Mouse (Mus musculus) right cerebral cortex, adult 18-20 months (tissue): ENCODE data around the gene Derl2.
A peak's percentile ranks its signal among the peaks of the same experiment; 100 is the strongest.

Source experiments
- DNase-seq: peaks from one replicate; pipeline ENCODE4 v3.0.0; 2022; ENCODE audit warnings: mixed read lengths

Derl2 gene

DNA sequence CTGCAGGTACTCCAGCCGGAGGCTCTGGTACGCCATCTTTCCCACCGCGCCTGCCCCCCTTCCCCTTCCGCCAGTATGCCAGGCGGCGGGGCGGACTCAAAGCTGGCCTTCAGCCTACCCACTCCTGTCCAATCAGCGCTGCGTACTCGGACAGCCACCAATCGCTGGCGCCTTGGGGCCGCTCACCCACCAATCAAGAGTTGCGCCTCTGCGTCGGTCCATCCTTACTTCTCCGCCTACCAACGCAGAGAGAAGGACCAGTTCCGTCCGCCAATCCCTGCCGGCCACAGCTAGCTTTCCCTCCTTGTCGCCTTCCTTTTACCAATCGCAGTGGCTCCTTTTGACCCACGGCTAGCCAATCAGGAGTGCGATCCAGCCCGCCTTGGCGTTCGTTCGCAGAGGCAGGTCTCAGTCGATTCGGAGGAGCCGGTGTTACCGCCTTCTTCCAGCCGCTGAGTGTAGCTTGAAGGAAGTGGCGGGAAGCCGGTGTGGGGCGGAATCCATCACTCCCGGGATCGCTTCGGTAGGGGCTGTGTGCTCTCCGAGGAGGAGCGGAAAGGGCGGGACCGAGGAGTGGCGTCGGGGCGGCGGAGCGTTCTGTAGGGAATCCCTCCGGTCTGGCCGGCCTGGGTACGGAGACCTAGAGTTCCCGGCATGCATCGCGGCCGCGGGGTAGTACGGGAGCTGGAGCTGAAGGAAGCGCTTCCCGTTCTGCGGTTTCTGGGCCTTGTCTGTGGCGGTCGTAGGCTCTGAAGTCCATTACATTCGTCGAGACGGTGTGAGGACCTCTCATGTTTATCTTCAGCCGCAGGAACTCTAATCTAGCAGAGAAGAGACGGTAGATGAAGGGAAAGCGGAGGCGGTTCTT, at the start of gene Derl2, which contains the start of gene Mis12:
TSS of gene Derl2 (minus strand) at position 641 of the 868 bp plus-strand sequence.
TSS of gene Mis12 (plus strand) at position 411 of the 868 bp plus-strand sequence.
- DNase-seq, result peak; percentile 99

DNA sequence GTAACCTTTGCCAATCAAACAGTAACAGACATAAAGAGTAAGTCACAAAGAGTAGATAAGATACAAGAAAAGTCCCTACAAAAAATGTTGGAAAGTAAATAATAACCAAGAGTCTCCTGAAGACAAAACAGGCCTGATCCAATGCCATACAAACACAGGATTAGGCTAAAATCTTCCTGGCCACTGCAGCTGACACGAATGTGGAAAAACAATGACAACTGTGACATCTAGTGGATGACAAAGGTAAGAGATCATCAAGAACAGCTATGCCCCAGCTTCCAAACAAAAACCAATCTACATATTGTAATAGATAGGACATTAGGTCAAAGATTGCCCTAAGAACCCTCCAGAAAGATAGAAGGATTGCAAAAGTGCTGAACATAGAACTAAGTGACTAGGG, 32.9 kb upstream of the Derl2 start:
- DNase-seq, result no peak

DNA sequence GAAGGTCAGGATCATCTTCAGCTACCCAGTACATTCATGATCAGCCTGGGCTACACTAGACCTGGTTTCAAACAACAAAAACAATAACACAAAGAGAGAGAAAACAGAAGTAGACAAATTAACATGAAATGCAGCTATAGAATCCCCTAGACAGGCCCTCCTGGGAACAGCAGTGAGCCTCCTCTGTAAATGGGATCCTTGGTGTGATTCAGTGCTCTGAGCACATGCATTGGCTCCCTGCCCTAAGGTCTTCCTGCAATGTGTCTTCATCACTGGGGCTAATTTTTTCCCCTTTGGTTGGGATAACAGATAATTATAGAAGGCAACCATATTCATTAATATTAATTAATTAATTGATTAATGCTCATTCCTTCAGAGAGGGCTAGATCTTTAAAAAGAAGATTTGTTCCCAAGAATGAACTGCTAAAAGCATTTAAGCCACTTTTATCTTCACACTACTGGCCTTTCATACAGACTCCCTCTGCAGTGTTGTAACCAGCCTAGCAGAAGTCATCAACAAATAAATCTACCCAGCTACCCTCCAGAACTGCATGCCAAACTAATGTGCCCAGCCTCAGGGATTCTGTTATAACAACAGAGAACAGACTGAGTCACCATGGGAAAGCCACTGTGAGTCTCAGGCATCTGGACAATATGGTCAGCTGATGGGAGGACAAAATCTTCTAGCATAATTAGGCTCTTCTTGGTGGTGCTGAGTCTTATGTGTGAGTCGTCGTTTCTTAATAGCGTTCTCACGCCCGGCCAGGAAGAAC, 20.1 kb upstream of the Derl2 start:
- no peak for DNase-seq

DNA sequence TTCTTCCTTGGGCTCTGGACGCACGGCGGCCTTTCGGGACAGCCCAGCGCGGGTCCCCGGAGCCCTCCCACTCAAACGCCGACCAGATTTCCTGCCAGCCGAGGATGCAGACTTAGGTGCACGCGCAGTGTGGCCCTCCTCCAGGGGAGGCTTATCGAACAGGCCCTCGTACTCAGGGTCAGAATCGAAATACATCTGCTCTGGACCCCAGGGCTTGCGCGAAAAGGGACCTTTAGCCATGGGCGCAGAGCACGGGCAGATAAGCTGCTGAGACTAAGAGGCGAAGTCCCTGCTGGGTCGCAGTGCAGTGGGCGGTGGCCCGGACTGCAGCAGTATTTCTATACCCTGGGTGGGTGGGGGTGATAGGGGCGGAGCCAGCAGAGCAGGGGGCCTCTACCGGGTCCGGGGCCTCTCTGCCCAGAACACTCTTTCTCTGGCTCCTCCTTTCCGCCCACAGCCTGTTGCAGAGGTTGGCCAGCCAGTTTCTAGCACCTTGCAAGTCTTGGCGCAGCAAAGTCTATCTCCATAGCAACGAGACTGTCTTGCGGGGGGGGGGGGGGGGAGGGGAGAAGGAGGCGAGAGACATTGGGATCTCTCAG, 13.6 kb upstream of the Derl2 start, which contains the start of gene 6330403K07Rik:
TSS of gene 6330403K07Rik (minus strand) at position 351 of the 599 bp plus-strand sequence.
- DNase-seq, result peak; percentile 86

DNA sequence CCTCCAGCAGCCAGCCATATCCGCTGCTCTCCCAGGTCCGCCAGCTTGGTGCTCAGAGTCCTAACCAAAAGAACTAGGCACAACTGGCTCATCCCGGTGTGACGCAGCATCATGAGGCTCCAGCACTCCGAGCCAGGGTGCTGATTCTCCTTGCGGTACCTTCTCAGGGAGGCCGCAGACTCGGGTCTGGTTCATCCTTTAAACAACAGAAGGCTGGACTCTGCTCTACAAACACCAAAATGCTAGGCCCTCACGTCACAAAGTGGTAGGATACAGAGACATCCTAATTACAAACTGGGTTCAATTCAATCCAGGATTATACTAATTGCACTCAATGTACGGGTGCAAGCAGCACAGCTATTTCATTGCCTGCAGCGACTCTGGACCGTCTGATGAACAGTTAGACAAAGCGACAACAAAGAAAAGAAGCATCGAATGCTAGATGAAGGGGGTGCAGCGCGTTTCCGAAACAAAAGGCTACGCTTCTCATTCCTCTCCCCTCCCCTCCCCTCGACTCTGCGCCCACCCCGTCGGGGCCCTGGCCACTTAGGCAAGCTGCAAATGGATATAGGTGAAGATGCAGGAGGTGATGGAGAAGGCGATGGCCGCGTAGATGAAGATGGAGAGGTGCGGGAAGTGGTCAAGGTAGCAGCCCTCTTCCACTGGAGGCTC, 13.0 kb upstream of the Derl2 start:
- DNase-seq, result peak; percentile 66

DNA sequence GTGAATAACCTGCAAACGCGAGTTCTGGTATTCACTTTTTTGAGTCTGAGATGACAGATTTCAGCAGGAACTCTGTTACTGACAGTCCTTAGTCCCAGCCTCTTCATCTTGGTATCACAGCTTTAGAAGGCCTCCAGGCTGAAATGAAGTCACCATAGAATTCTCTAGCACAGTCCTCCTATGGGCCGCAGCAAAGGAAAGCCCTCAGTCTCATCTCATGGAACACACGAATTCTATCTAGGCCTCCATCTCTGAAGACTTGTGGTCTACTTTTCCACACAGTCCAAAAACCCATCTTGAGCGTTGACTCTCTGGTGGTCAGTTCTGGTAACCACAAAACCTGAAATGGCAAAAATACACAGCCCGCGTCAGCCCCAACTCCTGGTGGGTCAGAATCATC, 12.4 kb upstream of the Derl2 start:
- no peak for DNase-seq

DNA sequence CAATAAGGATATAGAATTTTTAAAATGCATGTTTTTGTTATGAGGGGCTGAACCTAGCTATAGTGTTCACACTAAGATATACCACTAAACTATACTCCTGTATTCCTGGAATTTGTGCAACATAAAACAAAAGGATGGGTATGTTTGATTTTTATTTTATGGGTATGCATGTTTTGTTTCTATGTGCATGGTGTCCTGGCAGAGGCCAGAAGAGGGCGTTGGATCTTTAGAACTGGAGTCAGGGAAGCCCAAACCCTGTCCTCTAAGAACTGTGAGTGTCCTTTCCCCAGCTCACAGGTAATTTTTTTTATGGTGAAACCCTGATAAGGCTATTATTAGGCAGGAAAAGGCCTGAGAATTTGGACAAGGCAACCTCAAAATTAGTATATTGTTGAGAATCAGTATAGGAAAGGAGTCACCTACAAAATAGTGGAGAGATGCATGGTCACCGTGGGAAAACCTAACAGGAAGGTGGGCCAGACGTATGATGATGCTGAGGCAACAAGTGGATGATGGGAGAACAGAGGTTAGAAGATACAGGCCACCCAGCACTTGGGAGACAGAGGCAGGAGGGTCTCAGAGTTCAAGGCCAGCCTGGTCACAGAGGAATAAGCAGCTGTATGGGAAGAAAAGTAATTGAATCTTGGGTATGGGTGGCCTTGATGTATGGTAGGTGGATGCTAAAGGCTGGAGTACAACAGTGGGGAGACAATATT, 9.9 kb upstream of the Derl2 start:
- DNase-seq, result no peak

DNA sequence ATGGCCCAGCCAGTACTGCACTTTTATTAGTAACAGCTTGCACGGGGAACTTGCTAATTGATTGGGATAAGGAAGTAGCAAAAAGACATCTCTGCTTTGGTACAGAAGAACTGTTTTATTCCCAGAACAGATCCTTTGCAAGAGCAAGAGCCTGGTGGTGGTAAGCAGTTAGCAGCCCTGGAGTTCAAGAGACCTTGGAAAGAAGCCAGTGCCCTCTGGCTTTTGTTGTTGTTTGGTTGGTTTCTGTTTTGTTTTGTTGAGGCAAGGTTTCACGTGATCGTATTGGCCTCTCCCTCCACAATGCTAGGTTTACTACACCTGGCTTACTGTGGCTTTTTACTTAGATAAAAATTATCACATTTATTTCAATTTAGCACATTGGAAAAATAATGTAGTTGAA, 8.6 kb upstream of the Derl2 start:
- DNase-seq, result no peak

DNA sequence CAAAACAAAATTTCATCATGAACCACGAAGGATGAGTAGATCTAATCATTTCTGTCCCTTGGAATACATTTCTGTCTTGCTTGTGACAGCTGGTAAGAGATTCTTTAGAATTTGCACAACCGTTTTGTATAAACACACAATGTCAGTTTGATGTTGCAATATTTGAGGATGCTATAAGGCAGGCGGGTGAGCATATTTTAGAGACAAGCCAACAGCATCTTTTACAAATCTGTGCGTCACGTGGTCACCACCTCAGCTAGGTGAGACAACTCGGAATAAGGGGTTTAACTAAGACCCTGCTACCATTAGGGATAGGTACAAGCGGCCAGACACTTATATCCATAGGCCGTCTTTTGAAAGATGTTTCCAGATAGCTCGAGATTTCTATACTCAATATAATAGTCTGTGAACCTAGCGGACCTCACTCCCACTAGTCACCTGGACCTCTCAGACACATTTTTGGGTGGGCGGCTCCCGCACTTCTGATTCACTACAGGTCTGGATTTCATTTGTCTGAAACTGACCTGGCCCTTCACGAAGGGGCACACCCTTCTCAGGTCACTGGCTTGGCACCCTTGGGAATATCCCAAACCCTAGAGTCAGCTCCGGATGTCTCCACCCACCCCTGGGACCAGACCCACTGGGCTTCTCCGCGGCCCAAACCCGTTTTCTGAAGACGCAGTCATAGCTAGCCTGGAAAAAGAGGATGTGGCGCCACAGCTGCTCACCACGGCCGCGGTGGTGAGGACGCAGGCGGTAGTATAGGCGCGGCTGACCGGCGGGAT, 1.0 kb downstream of the Derl2 start:
- DNase-seq, result no peak

DNA sequence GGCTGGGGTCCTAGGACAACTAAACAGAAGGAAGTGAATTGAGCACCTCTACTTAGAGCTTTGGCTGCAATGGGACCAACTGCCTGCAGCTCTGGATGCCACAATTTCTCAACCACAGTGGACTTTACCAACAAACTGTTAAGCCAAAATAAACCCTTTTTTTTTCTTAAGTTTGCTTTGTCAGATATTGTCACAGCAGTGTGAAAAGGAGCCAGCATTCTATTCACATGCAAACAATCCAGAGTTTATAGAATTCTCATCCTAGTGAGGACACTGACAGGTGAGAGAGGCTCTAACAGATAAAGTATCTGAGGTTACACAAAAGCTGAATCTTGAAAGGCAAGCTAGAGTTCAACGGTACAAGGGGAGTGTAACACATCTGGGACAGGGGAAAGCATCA, 2.6 kb downstream of the Derl2 start:
- DNase-seq, result no peak

DNA sequence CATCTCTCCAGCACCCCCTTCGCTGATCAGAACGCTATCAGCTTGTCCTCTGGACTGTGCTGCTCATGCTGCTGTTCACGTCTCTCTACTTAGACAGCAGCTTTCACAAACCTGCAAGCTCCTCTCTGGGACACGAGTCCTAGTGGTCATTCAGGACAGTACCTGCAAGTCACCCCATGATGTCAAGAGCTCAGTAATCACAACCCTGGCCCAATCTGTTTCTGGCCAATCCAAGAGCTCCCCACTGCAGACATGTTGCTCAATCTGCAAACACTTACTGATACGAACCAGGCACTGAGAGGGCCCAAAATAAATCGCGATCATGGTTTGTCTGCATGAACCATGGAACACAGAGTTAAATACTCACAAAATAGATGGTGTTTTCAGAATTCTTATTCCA, 6.9 kb downstream of the Derl2 start:
- no peak for DNase-seq

DNA sequence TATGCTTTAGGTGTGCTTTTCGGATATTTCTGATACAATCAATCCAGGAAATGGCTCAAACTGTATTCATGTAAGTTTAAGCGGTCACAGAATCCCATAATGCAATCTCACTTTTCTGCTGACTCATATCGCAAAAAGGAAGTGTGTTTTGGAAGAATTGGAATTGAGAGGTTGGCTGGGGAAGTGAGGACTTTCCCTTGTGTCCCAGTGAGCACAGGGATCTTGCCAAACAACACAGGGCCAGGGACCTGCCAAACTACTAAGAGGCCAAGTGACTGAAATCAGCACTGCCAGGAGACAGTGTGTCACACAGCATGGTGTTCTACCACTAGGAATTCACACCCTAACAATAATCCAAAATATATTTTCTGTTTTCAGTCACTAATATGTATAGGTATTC, 11.3 kb downstream of the Derl2 start:
- DNase-seq, result no peak

DNA sequence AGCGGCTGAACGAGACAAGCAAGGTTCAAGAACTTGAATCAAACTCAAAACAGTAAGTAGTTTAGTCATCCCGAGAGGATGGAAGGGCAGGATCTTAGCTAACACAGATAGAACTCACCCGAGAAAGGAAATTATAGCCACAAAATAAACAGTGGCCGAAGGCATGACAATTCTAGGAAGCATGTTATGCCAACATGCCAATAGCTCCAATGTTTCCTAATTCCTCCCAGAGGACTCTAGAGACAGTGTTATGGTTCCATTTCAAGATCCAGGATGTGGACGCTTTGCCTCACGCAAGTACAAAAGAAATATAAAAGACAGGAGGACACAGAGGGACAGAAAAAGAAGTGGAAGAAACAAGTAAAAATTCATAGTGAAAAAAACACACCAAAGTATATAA, 11.8 kb downstream of the Derl2 start:
- DNase-seq, result no peak

DNA sequence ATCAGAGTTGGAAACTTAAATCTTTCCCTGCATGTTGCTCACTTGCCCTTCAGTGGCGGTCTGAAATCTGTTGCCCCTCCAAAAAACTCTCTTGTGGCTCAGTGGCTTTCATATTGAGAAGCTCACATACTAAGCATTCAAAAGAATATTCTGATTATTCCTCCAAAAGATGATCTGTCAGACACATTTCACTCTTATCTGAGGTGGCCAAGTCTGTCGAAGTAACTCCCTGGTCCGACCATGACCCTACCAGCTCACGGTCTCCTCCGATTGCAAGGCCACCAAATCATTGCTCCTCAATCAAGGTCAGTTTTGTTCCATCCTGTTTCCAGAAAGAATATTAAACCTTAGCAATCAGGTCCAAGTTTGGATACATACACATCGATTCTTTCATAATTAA, 12.6 kb downstream of the Derl2 start:
- no peak for DNase-seq

DNA sequence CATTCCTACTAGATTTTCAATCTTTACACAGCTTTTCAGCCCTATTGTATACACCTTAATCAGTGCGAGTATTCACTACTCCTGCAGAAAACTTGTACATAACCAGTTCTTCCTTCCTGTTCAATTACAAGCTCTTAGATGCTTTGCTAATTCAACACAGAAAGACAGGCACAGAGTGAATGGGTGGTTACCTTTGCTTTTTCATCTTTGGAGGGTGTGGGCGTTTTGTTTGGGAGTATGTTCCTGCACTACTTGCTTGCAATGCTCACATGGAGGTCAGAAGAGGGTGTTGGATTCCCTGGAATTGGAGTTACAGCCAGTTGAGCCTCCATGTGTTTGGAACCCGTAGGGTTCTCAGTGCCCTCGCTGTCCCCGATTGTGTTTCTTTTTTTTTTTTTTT, 14.6 kb downstream of the Derl2 start:
- DNase-seq, result no peak

DNA sequence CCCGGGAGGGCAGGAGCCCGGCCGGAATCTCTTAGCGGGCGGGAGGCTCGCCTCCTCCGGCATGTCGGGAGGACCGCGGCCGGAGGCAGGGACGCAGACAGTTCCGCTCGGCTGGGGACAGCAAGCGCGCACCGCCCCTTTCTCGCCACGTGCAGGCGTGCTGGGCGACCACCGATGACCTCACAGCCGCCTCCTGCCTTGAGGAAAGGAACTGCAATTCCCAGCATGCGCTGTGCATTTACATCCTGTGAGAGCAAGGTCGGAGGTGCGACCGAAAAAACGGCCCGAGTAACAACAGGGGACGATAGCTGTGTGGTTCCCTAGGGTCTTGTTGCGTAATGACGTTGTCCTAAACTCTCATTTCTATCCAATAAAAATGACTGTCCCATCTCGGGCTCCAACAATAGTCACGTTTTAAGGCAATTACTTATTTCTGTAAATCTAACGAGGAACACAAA, 15.3 kb downstream of the Derl2 start, which contains the start of gene Dhx33:
TSS of gene Dhx33 (minus strand) at position 122 of the 458 bp plus-strand sequence.
- DNase-seq, result peak; percentile 98

DNA sequence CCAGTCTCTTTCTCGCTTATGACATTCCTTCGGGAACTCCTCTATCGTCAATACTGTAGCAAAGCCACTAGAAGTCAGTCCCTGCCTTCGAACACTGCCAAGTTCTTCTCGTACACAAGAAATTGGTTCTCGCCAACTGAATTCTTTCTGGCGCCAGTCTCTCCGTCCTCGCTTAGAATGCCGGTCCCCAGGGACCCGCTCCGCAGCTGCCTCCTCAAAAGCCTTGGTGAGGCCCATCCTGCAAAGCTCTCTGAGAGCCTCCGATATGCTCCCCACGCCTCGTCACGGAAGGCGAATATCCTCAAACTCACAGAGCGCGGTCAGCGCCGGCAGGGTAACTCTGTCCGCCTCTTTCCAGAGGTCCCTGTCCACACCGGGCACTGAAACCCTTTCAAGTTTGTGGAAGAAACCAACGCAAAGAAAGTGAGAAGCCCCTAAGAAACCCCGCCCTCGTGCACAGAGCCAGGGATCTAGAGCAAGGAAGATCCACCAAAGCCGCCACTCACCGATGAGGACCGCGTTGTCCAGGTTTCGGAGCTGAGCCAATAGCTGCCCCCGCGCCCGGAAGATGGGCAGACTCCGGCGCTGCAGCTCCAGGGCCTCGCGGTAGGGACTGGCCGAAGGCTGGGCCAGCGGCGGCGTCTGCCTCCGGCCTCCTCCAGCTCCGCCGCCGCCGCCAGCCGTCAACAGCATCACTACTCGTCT, 15.9 kb downstream of the Derl2 start:
- no peak for DNase-seq

DNA sequence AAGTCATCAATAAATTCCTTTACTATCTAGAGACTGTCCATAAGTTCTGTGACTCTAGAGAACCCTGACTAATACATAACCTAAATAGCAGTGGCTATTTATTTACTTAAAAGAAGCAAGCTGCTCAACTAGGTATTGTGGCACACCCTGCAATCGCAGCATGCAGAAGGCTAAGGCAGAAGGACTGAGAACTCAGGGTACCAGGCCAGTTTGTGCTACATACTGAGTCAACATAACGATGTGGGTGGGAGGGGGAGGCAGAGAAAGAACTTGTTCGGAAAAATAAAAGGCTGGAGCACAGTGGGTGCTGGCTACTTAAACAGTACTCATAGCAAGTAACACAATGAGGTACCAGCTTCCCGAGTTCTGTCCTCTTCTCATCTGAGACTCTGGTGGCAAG, 18.5 kb downstream of the Derl2 start:
- DNase-seq, result peak; percentile 34

DNA sequence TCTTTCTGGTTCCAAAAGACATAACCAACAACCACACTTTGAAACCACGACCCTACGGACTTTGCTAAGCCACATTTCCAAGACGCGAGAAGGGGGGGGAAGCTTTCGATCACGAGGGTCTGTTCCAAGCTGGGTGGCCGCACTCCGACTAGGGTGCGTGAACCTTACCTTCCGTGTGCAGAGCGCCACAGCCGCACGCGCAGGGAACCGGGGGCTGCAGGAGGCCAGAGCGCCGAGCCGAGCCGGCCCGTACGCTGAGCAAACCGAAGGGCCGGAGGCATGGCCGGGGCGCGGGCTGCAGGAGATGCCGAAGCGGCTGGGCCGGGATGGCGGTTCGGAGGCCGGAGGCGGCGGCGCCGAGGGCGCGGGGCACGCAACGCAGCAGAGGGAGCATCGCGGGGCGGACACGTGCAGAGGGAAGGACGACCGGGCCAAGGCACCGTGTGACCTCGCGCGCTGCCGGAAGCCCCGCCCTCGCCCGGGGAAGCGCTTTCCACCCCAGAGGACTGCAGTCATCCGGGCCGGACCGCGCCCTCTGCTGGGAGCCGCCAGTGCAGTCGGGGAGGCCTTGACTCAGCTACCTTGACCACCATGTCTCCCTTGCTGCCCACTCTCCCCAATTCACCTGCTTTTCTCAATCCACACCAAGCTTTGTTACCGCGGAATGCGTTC, 36.9 kb downstream of the Derl2 start, which contains the start of gene C1qbp:
TSS of gene C1qbp (minus strand) at position 470 of the 672 bp plus-strand sequence.
- DNase-seq, result peak; percentile 95

DNA sequence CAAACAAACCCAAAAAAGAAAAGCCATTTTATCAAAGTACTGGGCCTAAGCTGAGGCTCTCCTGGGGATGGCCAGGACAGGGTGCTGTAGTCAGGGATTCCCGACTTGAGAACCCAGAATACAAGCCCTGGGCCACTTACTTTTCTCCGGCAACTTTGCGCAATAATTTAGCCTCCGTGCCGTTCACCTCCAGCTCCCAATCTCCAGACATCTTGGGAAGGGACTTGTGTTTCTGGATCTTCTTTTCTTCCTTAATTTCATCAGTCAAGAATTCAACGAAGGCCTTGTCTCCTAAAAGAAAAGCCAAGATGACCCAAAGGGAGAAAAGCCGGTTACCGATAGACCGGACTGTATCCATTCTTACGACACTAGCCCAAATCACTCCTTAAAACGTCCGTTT, 37.6 kb downstream of the Derl2 start:
- no peak for DNase-seq
